Mouse (Mus musculus) cortical plate, adult 2 months (tissue): ENCODE measurements around the gene Oasl1. TPM values are rescaled to one million over a fixed set of nuclear protein-coding genes. Genes with fewer than 3 reads are reported as not detected.

Source experiments
- H3K27ac ChIP-seq: fragments of 200-500 bp; 2 replicates; pipeline ENCODE4 v1.5.1; 2012; ENCODE audit warnings: low read length, control low read depth, inconsistent platforms; ENCODE audit not compliant: insufficient read depth
- H3K4me1 ChIP-seq: fragments of 200-500 bp; 2 replicates; pipeline ENCODE4 v1.6.1; 2011; ENCODE audit warnings: low read length; ENCODE audit not compliant: control insufficient read depth, insufficient read depth
- H3K4me3 ChIP-seq: fragments of 200-500 bp; 2 replicates; pipeline ENCODE4 v1.5.1; 2011; ENCODE audit warnings: mild to moderate bottlenecking, low read length, control low read depth; ENCODE audit not compliant: insufficient read depth
- CTCF ChIP-seq: fragments of 200-500 bp; IDR thresholded peaks from 2 replicates; pipeline ENCODE4 v1.5.1; 2011; ENCODE audit warnings: mild to moderate bottlenecking, control low read depth, low read length; ENCODE audit not compliant: insufficient read depth; ENCODE audit errors: extremely low read depth
- POLR2A ChIP-seq: fragments of 200-500 bp; IDR thresholded peaks from 2 replicates; pipeline ENCODE4 v1.6.1; 2011; ENCODE audit warnings: mild to moderate bottlenecking, low read length, control low read depth; ENCODE audit not compliant: insufficient read depth; ENCODE audit errors: extremely low read depth
- polyA plus RNA-seq: library from polyadenylated mRNA; depleted of rRNA; stranded (reverse); fragments of >200 nt; gene quantifications from 2 replicates; pipeline ENCODE4 v1.2.3, GENCODE M21; 2012

Oasl1 gene
- polyA plus RNA-seq, 1 experiment: 0.35 TPM

- H3K27ac ChIP-seq: no peak overlapping the region
- TF ChIP-seq CTCF (no peak), POLR2A (no peak)
- no peak overlapping the region for H3K4me3 ChIP-seq
- H3K4me1 ChIP-seq: no peaks in the 10 kb centered on the region
These were observed 42.2 kb downstream of the Oasl1 start for GRCm38 (mm10) chr5:114964967-114965898.

- no peaks in the 10 kb centered on the region for H3K4me1 ChIP-seq
- H3K4me3 ChIP-seq: no peak overlapping the region
- no peak overlapping the region for H3K27ac ChIP-seq
- TF ChIP-seq POLR2A: no peak
- no peak for TF ChIP-seq CTCF
These were observed 44.7 kb downstream of the Oasl1 start for GRCm38 (mm10) chr5:114967523-114968268.

DNA sequence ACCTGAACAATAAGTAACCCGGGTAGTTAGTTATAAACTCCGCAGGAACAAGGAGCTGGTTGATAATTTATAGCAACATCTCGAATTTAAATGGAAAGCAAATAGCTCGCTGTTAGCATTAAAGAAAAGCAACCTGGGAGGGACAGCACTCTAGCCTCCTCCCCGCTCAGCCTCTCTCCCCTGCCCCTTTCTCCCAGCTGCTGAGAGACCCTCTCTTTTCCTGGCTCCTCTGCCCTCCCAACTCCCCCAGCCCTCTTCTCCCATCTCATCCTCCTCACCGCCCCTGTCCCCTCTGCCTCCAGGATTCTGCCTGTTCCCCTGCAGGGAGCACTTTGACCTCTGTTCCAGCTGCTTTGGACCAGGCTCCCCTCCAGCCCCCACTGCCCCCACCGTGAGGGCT lies 45.6 kb downstream of the Oasl1 start:
- TF ChIP-seq POLR2A (no peak), CTCF (no peak)

GRCm38 (mm10) chr5:114969064-114969463 lies 46.0 kb downstream of the Oasl1 start:
- TF ChIP-seq CTCF (no peak), POLR2A (no peak)
- H3K27ac ChIP-seq: no peak overlapping the region
- no peak overlapping the region for H3K4me3 ChIP-seq
- no peaks in the 10 kb centered on the region for H3K4me1 ChIP-seq

More for the DNA sequence above, 45.6 kb downstream of the Oasl1 start:
- Histone ChIP-seq H3K27ac (no peak overlapping the region), H3K4me1 (no peaks in the 10 kb centered on the region), H3K4me3 (no peak overlapping the region)

- H3K4me3 ChIP-seq: no peak overlapping the region
- no peak overlapping the region for H3K27ac ChIP-seq
- TF ChIP-seq CTCF: no peak
- no peak for TF ChIP-seq POLR2A
These were observed 46.7 kb downstream of the Oasl1 start for GRCm38 (mm10) chr5:114969609-114970215.

GRCm38 (mm10) chr5:114970824-114971227 lies 47.8 kb downstream of the Oasl1 start, which contains the start of gene Hnf1a:
Gene Hnf1a, minus strand, starts transcription at chr5:114971094.
- no peak within 1 kb of the TSS for H3K4me3 ChIP-seq
- TF ChIP-seq POLR2A: no peak
- TF ChIP-seq CTCF: no peak
- H3K4me1 ChIP-seq: no peaks in the 10 kb centered on the region
- H3K27ac ChIP-seq: no peak within 1 kb of the TSS

More at GRCm38 (mm10) chr5:114969609-114970215, 46.7 kb downstream of the Oasl1 start:
- no peaks in the 10 kb centered on the region for H3K4me1 ChIP-seq

DNA sequence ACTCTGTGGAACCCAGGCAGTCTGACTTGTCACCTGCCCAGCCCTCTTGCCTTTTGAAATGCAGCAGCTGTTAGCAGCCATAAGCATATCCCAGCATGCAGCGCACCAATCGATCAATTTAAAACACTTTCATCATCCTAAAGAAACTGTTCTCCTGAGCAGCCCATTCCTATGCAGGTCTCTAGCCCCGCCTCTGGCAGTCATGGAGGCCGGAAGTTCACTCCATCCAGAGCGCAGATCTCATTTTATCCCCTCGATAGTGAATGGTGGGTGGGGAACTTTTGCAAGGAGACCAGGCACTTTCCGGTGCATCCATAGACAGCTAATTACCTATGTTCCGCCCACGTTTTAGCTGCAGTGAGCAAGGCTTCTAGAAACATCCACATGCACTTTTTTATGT lies 49.2 kb downstream of the Oasl1 start:
- H3K27ac ChIP-seq: no peak overlapping the region
- no peaks in the 10 kb centered on the region for H3K4me1 ChIP-seq
- TF ChIP-seq CTCF: no peak
- TF ChIP-seq POLR2A: no peak
- no peak overlapping the region for H3K4me3 ChIP-seq

DNA sequence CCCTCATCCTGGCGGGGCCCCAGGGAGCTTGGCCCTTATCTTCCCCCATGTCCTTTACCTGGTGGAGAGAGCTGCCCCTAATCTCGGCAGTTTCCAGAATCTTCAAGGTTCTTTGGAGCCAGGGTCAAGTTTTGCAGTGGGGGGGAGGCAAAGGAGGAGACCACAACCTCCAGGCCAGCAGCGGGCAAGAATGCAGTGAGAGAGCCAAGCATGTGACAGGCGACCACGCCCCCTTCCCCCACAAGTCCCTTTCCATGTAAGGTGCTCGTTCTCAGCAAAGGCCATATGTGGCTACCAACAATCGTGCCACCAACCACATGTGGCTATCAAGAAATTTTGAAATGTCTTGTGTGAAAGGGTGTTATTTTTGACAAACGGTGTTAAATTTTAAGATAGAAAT lies 50.1 kb downstream of the Oasl1 start:
- H3K4me3 ChIP-seq: no peak overlapping the region
- TF ChIP-seq POLR2A (no peak), CTCF (no peak)
- no peaks in the 10 kb centered on the region for H3K4me1 ChIP-seq
- no peak overlapping the region for H3K27ac ChIP-seq

GRCm38 (mm10) chr5:114976935-114977334 lies 53.9 kb downstream of the Oasl1 start:
- Histone ChIP-seq H3K4me1 (no peaks in the 10 kb centered on the region), H3K4me3 (no peak overlapping the region), H3K27ac (no peak overlapping the region)
- TF ChIP-seq CTCF (no peak), POLR2A (no peak)
